Mouse (Mus musculus): ENCODE results near the gene Shank2.

- no peak for TF ChIP-seq POLR2A (IDR thresholded peaks at IDR 0.05; ENCODE audit: borderline replicate concordance, extremely low read depth, insufficient read depth, insufficient read length, poor library complexity, severe bottlenecking)
- TF ChIP-seq CTCF (IDR thresholded peaks at IDR 0.05; ENCODE audit: borderline replicate concordance, extremely low read depth, insufficient read depth, insufficient read length): no peak
Measured at GRCm38 (mm10) chr7:144170272-144170671, 168.5 kb downstream of the Shank2 start.

Measured in brain, embryonic 14.5 days (tissue).